Mouse (Mus musculus) E14TG2a.4 (cell line): Measurements from ENCODE around the gene Rpl23.

Source experiments
- H3K27me3 ChIP-seq: 2 replicates; pipeline ENCODE4 v1.6.1; 2014; ENCODE audit warnings: low read length, control low read depth; ENCODE audit not compliant: insufficient read depth
- H3K36me3 ChIP-seq: 2 replicates; pipeline ENCODE4 v1.6.1; 2014; ENCODE audit warnings: low read length, control low read depth; ENCODE audit not compliant: insufficient read depth
- H3K4me1 ChIP-seq: replicated peaks from 2 replicates; pipeline ENCODE4 v1.6.1; 2014; ENCODE audit warnings: low read depth, low read length, control low read depth
- H3K4me3 ChIP-seq: replicated peaks from 2 replicates; pipeline ENCODE4 v1.5.1; 2014; ENCODE audit warnings: mild to moderate bottlenecking, low read length
- H3K9me3 ChIP-seq: 2 replicates; pipeline ENCODE4 v1.6.1; 2014; ENCODE audit warnings: low read length, control low read depth
- CTCF ChIP-seq: conservative IDR thresholded peaks from 2 replicates; pipeline ENCODE4 v1.5.1; 2014; ENCODE audit warnings: low read length
- NANOG ChIP-seq: IDR thresholded peaks from 2 replicates; pipeline ENCODE4 v1.6.1; 2014; ENCODE audit warnings: borderline replicate concordance, low read length, mixed read lengths
- POU5F1 ChIP-seq: IDR thresholded peaks from 2 replicates; pipeline ENCODE4 v1.6.1; 2014; ENCODE audit warnings: low read length, borderline replicate concordance

Rpl23 gene

DNA sequence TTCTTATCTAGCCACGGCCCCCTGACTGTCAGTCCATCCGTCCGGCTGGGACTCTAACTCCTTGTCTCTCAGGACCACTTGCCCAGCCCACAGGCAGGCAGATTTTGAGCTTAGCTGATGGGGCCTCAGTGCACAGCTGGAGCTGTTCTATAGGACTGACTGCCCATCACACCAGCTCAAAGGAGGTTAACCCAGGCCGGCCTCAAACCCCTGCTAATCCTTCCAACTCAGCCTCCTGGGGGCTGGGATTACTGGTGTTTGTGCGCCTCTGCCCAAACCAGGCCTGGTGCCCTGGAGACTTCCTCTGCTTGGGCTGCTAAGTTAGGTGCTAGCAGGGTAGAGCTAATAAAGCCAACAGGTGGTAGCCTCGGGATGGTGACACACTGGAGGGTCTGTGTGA, 35.8 kb upstream of the Rpl23 start:
- Histone ChIP-seq H3K4me3 (peak overlapping the region; percentile 54), H3K9me3 (no peaks in the 10 kb centered on the region), H3K36me3 (peaks cover 99% of the 10 kb centered on the region), H3K27me3 (no peaks in the 10 kb centered on the region), H3K4me1 (peaks cover 100% of the 10 kb centered on the region)
- TF ChIP-seq CTCF = no peak
- no peak for TF ChIP-seq POU5F1
- TF ChIP-seq NANOG = no peak

- Histone ChIP-seq H3K4me3 (peak overlapping the region; percentile 54; the same call in 1 of the 2 replicates), H3K9me3 (no peaks in the 10 kb centered on the region), H3K27me3 (no peaks in the 10 kb centered on the region), H3K4me1 (peaks cover 100% of the 10 kb centered on the region), H3K36me3 (peaks cover 99% of the 10 kb centered on the region)
- TF ChIP-seq NANOG (no peak), POU5F1 (no peak), CTCF (no peak)
Measured at GRCm38 (mm10) chr11:97817379-97817778, 35.1 kb upstream of the Rpl23 start.

DNA sequence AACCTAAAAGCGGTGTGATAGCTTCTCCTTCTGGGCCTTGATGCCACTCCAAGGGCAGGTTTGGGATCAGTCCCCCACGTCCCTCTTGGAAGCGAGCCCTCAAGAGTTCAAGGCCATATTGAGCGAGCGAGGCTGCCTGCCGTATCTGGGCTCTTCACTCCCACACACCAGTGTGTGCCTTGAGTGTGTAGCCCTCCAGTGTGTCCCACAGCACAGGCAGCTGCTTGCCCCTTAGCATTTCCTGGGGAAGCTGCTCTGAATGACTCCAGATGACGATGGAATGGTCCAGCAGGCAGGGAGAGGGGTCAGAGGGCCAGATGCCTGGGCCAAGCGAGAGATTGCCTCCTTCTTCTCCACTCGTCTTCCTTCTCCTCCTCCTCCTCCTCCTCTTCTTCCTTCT, 34.7 kb upstream of the Rpl23 start:
- peaks cover 100% of the 10 kb centered on the region for H3K4me1 ChIP-seq
- TF ChIP-seq POU5F1 (no peak), NANOG (no peak), CTCF (no peak)
- peaks cover 99% of the 10 kb centered on the region for H3K36me3 ChIP-seq
- peak overlapping the region; percentile 54 for H3K4me3 ChIP-seq
- no peaks in the 10 kb centered on the region for H3K27me3 ChIP-seq
- H3K9me3 ChIP-seq = no peaks in the 10 kb centered on the region

DNA sequence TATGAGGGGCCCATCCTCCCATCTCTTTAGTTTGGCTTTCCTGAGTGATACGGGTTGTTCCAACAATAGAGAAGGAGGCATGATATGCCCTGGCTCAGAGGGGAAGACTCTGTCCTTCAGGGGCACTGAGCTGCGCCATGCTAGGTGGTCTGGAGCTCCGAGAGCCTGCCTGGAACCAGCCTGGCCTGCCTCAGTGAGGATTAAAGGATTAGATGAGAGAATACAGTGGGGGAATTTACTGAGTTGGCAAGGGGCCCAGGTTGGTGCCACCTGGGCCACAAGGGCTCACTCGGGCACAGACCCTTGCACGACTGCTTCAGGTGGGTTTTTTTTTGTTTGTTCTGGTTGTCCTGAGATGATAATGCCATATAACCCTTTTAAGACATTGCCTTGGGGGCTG, 33.9 kb upstream of the Rpl23 start:
- Histone ChIP-seq H3K4me3 (0 out of 2 replicates have a peak overlapping the region, but pooled peaks have one; percentile 17), H3K4me1 (peaks cover 100% of the 10 kb centered on the region), H3K9me3 (no peaks in the 10 kb centered on the region), H3K36me3 (peaks cover 99% of the 10 kb centered on the region), H3K27me3 (no peaks in the 10 kb centered on the region)
- no peak for TF ChIP-seq CTCF
- no peak for TF ChIP-seq NANOG
- TF ChIP-seq POU5F1 = no peak

- TF ChIP-seq POU5F1 (no peak), NANOG (no peak), CTCF (no peak)
- peaks cover 100% of the 10 kb centered on the region for H3K4me1 ChIP-seq
- H3K36me3 ChIP-seq = peaks cover 99% of the 10 kb centered on the region
- no peaks in the 10 kb centered on the region for H3K27me3 ChIP-seq
- peak overlapping the region; percentile 47 for H3K4me3 ChIP-seq
- H3K9me3 ChIP-seq = no peaks in the 10 kb centered on the region
Measured at GRCm38 (mm10) chr11:97815736-97816135, 33.5 kb upstream of the Rpl23 start.

DNA sequence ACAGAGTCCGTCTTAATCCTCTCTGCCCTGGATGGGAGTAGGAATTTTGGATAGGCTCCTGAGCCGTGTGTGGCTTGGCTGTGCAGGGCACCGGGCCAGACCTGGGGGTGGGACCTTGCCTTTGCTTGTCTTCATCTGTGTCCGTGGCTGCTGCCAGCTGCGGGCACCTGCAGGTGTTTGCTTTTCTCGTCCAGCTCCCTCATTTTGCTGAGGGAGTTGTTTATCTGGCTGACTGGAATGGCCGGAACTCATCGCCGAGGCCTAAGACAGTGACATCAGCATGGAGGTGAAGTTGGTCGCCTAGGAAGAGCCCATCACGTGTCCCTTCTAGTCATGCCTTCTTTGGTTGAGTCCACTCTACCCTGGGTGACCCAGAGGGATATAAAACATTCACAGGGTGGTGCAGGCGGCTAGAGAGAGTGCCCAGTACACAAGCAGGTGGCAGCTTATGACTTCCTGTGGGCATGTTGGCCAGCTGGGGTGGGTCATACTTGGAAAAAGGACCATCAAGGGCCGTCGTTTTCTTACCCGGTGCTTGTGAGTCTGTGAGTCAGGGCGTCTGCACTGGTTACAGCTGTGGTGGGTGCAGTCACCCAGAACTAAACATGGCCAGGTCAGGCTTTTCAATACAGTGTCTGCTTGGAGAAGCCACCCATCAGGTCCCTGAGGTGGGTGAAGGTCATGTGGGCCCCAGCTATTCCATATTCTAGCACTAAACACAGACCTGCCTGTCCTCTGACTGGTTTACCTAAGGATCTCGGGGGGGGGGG, 31.7 kb upstream of the Rpl23 start:
- no peaks in the 10 kb centered on the region for H3K9me3 ChIP-seq
- H3K36me3 ChIP-seq = peaks cover 99% of the 10 kb centered on the region
- peak overlapping the region; percentile 43; the same call in 1 of the 2 replicates for H3K4me3 ChIP-seq
- H3K4me1 ChIP-seq = peaks cover 100% of the 10 kb centered on the region
- no peaks in the 10 kb centered on the region for H3K27me3 ChIP-seq
- TF ChIP-seq POU5F1 = no peak

DNA sequence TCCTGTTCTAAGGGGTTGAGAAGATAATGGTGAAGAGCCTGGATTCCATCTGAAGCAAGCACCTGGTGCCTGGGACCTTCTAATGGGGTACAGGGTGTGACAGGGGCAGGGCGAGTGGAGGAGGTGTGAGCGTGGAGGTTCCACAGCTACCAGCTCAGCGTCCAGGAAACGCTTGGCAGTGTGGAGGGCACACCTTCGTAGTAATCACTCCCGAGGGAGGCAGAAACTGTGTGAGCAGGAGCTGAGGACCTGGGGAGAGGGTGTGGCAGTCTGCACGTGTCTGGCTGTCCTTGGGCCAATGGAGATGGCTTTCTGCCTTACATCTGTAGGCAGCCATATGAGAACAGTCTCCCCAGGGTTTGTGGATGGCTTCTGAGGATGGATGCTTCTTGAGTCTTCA, 30.8 kb upstream of the Rpl23 start:
- no peaks in the 10 kb centered on the region for H3K27me3 ChIP-seq
- no peak for TF ChIP-seq NANOG
- no peak for TF ChIP-seq POU5F1
- TF ChIP-seq CTCF = no peak
- peaks cover 100% of the 10 kb centered on the region for H3K4me1 ChIP-seq
- H3K9me3 ChIP-seq = no peaks in the 10 kb centered on the region
- peak overlapping the region; percentile 43 for H3K4me3 ChIP-seq
- peaks cover 99% of the 10 kb centered on the region for H3K36me3 ChIP-seq

DNA sequence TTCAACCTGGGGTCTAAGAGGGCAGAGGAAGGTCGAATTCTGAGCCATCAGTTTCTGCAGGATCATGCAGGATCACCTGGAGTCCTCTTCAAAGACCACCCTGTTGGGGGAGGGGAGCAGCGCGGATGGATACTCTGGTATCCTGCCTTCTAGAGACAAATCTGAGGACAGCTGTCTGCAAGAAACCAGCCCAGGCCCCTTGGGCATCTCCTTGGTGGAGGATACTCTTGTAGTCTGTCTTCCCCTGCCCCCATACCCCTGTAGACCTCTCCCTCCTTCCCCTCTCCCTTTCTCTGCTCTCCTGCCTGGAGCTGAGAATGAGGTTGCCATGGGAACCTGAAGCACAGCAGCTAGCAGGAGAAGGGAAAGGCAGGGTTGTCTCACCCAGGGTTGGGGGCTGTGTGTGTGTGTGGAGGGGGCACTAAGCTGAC, 30.3 kb upstream of the Rpl23 start:
- Histone ChIP-seq H3K4me1 (peaks cover 100% of the 10 kb centered on the region), H3K4me3 (peak overlapping the region; percentile 43), H3K27me3 (no peaks in the 10 kb centered on the region), H3K36me3 (peaks cover 99% of the 10 kb centered on the region), H3K9me3 (no peaks in the 10 kb centered on the region)
- TF ChIP-seq CTCF (no peak), NANOG (no peak), POU5F1 (no peak)
